Mouse (Mus musculus): ENCODE data around the gene Iscu.

DNA sequence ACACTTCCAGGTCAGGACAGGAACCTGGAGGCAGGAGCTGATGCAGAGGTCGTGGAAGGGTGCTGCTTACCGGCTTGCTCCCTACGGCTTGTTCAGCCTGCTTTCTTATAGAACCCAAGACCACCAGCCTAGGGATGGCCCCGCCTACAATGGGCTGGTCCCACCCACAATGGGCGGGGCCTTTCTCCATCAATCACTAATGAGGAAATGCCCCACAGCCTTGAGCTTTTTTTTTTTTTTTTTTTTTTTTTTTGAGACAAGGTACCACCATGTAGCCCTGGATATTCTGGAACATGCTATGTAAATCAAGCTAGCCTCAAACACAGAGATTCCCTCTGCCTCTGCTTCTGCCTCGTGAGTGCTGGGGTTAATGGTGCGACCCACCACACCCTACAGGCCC lies 9.3 kb downstream of the Iscu start:
- no peak for TF ChIP-seq CTCF (IDR thresholded peaks at IDR 0.05; ENCODE audit: control insufficient read depth, insufficient read depth, insufficient replicate concordance, low read depth, low read length)
- TF ChIP-seq POLR2A (IDR thresholded peaks at IDR 0.05; ENCODE audit: control insufficient read depth, low read depth, low read length), result no peak
